Mouse (Mus musculus) cerebellum, postnatal 36 days (tissue): ENCODE measurements at regions not wholly inside any gene's neighbourhood (a gene's known extent, or its start where the extent isn't known, plus 50 kb on each side); places are given as distances from the start of the nearest gene placed in this dataset.

Source experiments
- DNase-seq, 2 experiments: peaks; one replicate each; pipeline ENCODE4 v3.0.0; 2021 to 2022; ENCODE audit warnings: mixed read lengths in 2 of 2

GRCm38 (mm10) chr5:128550736-128551135 is 49.9 kb upstream of the Fzd10 start:
- DNase-seq, result no peak

- no peak for DNase-seq
Observed at GRCm38 (mm10) chr5:128549811-128550210, 50.8 kb upstream of the Fzd10 start.

- DNase-seq, result no peak
Observed at GRCm38 (mm10) chr5:128542049-128542448, 58.6 kb upstream of the Fzd10 start.

- no peak for DNase-seq
Observed at GRCm38 (mm10) chr5:128538646-128539045, 62.0 kb upstream of the Fzd10 start.

DNA sequence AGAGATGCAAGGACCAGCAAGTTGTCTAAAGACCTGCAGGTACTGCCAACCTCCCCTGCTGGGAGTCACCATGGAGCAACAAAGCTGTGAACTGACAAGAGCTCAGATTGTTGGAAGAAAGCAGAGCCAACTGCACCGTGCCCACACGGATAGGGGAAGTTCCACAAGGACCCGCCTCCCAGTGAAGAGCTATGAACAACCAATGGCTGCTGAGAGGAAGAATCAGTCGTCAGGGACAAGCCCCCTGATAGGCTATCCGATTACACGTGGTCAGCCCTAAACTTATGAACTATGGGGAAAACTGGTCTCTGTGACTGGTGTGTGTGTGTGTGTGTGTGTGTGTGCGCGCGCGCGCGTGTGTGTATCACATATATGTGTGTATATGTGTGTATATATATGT is 63.4 kb upstream of the Fzd10 start:
- no peak for DNase-seq

GRCm38 (mm10) chr5:128536393-128536792 is 64.3 kb upstream of the Fzd10 start:
- DNase-seq, result no peak

DNA sequence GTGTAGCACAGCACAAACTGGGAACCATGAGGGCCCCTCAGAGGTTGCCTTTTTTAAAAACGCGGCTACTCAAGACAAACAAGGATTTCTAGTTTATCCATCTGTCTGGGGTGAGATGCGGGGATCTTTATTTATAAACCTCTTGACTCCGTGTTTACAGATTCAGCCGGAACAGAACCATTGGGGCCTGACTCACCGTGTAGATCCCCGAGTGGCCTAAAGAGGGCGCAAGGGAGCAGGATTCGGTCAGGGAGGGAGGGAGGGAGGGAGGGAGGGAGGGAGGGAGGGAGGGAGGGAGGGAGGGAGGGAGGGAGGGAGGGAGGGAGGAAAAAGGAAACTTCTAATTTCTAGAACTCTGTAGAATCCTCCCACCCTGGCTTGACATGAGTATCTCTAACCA is 73.4 kb upstream of the Fzd10 start:
- peak; percentile 7 to 14 for DNase-seq

DNA sequence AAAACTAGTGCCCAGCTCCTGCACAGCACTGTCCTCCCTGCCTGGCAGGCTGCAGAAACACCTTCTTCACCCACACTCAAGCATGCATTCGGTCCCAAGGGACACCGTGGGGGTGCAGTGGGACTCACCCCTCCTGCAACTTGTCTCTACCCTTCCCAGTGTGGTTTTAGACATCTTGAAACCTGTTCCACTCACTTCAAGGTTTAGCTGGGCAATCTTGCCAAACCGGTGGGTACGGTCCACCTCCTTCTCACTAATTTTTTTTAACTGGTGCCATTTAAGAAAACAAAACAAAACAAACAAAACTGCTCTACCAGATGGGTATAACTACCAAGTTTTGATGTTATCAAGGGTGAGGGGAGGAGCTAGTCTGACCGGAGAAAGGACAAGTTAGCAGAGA is 74.2 kb upstream of the Fzd10 start:
- no peak for DNase-seq

- DNase-seq, result peak; percentile 17 to 18
Observed at GRCm38 (mm10) chr5:128524377-128525280, 76.0 kb upstream of the Fzd10 start.

DNA sequence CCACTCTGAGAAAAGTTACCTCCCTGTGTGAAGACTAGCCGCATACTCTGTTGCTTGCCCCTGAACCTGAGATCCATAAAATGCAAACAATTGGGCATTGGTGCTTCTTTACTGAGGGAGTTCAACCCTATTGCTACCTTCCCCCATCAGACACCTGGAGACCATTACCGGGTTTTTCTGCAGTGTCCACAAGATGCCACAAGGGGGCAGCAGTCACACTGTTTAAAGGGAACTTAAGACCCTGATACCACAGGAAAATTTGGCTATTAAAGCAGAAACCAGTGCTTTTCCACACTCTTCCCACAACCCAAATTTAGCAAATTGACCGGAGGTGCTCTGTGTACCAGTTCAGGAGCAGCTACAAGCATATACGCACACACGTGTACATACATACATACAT is 78.0 kb upstream of the Fzd10 start:
- DNase-seq, result peak; percentile 20 to 29

GRCm38 (mm10) chr5:128517336-128517735 is 83.3 kb upstream of the Fzd10 start:
- no peak for DNase-seq

GRCm38 (mm10) chr5:128515343-128515742 is 82.5 kb upstream of the Tmem132d start:
- peak; percentile 12 to 13 for DNase-seq

GRCm38 (mm10) chr5:128513261-128513660 is 80.4 kb upstream of the Tmem132d start:
- peak; percentile 10 to 12 for DNase-seq

DNA sequence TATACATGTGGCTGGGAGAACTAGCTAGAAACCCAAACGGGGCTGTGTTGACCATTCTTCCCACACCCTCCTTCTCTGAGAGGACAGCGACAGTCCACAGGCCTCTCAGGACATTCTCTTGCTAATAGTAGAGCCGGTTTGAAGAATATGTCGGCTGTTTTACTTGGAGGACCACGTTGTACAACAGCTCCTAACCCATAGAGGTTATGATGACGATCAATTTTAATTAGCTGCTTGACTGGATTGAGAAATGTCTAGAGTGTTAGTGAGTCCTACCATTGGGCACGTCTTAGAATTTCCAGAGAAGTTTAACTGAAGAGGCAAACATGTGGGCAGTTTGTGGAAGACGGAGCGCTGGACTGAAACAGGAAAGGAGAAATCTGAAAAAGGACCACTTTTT is 79.7 kb upstream of the Tmem132d start:
- DNase-seq, result no peak

- peak; percentile 27 to 57 for DNase-seq
Observed at GRCm38 (mm10) chr5:128504502-128504901, 71.6 kb upstream of the Tmem132d start.

DNA sequence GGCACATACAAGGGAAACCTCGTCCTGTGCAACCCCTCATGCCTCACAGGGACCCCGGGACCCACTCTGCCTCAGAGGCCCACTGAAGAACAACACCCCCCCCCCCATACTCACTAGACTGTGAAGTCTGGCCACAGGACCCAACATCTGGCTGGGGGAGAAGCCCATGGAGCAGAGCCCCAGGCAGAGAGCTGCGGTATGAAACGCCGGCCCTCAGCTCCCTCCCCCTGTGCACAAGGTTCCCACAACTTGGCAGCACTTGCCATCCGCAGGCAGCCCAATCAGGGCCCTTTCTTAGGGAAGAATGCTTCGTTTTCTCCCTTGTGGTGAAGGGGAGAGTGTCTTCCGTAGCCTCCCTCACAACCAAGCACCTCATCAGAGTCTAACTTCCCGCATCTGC is 66.6 kb upstream of the Tmem132d start:
- no peak for DNase-seq

DNA sequence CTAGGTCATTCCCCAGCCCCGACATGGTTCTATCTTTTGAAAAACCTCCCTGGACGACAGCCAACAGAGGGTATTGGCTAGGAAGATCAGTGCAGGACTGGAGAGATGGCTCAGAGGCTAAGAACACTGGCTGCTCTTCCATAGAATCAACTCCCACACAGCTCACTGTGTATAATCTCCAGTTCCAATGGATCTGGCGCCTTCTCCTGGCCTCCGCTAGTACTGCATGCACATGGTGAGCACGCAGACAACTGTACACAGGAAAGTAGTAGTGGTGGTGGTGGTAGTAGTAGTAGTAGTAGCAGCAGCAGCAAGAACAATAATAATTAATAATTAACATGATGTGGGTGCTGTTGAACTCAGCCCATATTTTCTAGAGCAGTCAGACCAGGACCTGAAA is 66.2 kb upstream of the Tmem132d start:
- DNase-seq, result peak; percentile 30 to 47

- no peak for DNase-seq
Observed at GRCm38 (mm10) chr5:128492541-128492940, 59.7 kb upstream of the Tmem132d start.

- DNase-seq, result no peak
Observed at GRCm38 (mm10) chr5:128491155-128491554, 58.3 kb upstream of the Tmem132d start.

- no peak for DNase-seq
Observed at GRCm38 (mm10) chr5:128488872-128489580, 56.1 kb upstream of the Tmem132d start.

GRCm38 (mm10) chr5:128487371-128487770 is 54.5 kb upstream of the Tmem132d start:
- DNase-seq, result no peak

DNA sequence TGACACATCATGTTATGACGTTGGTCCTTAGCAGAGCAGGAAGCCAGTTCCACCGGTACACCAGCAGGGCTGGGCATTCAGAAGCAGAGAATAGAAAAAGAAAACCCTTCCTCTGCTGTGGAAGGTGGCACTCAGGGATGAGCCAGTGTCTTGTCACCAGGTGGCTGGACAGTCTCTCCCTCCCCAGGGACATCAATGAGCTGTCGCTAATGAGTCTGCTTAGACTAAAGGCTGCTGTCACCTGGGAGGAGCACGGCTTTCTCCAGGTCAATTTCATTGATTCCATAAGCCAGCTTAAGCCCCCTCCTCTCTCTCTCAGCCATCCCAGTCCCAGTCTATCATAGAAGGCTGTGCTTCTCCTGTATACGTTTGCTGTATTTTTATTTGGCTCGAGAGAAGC is 51.2 kb upstream of the Tmem132d start:
- DNase-seq, result no peak

GRCm38 (mm10) chr5:128483441-128483810 is 50.5 kb upstream of the Tmem132d start:
- DNase-seq, result no peak
